Mouse (Mus musculus) heart, embryonic 11.5 days (tissue): ENCODE measurements at regions not wholly inside any gene's neighbourhood (a gene's known extent, or its start where the extent isn't known, plus 50 kb on each side); places are given as distances from the start of the nearest gene placed in this dataset.

Experiments
- ATAC-seq: fragments of 200-750 bp; cut with Nextera tagmentation; replicated peaks from 2 replicates; pipeline ENCODE4 v1.8.0; 2017; ENCODE audit warnings: moderate library complexity; ENCODE audit not compliant: insufficient number of reproducible peaks, low FRiP score, low TSS enrichment
- H3K27ac ChIP-seq: fragments of 300-500 bp; sonication (generic); 2 replicates; pipeline ENCODE4 v1.5.1; 2014; ENCODE audit warnings: mild to moderate bottlenecking, low read depth, low read length
- H3K27me3 ChIP-seq: fragments of 300-500 bp; sonication (generic); 2 replicates; pipeline ENCODE4 v1.6.1; 2014; ENCODE audit warnings: mild to moderate bottlenecking, low read length, mixed read lengths; ENCODE audit not compliant: control insufficient read depth, insufficient read depth
- H3K36me3 ChIP-seq: fragments of 300-500 bp; sonication (generic); 2 replicates; pipeline ENCODE4 v1.6.1; 2014; ENCODE audit warnings: mild to moderate bottlenecking, low read length, moderate library complexity, mixed read lengths; ENCODE audit not compliant: control insufficient read depth, insufficient read depth
- H3K4me1 ChIP-seq: fragments of 300-500 bp; sonication (generic); 2 replicates; pipeline ENCODE4 v1.6.1; 2014; ENCODE audit warnings: low read length; ENCODE audit not compliant: control insufficient read depth, insufficient read depth
- H3K4me2 ChIP-seq: fragments of 300-500 bp; sonication (generic); 2 replicates; pipeline ENCODE4 v1.6.1; 2014; ENCODE audit warnings: mild to moderate bottlenecking, moderate library complexity
- H3K4me3 ChIP-seq: fragments of 300-500 bp; sonication (generic); 2 replicates; pipeline ENCODE4 v1.5.1; 2014; ENCODE audit warnings: low read depth, low read length
- H3K9ac ChIP-seq: fragments of 300-500 bp; sonication (generic); 2 replicates; pipeline ENCODE4 v1.6.1; 2014; ENCODE audit warnings: mild to moderate bottlenecking, low read depth, low read length, moderate library complexity
- H3K9me3 ChIP-seq: fragments of 300-500 bp; sonication (generic); replicated peaks from 2 replicates; pipeline ENCODE4 v1.6.1; 2016; ENCODE audit warnings: low read length; ENCODE audit not compliant: control insufficient read depth
- WGBS: fragments of 180-500 bp; shearing (Covaris S2); extraction: QIAGEN DNeasy Blood & Tissue Kit; methylation state at CpG from one replicate; pipeline ENCODE4 v1.1.7; 2014; ENCODE audit not compliant: insufficient replicate concordance; 5-methylcytosine and 5-hydroxymethylcytosine counted together

DNA sequence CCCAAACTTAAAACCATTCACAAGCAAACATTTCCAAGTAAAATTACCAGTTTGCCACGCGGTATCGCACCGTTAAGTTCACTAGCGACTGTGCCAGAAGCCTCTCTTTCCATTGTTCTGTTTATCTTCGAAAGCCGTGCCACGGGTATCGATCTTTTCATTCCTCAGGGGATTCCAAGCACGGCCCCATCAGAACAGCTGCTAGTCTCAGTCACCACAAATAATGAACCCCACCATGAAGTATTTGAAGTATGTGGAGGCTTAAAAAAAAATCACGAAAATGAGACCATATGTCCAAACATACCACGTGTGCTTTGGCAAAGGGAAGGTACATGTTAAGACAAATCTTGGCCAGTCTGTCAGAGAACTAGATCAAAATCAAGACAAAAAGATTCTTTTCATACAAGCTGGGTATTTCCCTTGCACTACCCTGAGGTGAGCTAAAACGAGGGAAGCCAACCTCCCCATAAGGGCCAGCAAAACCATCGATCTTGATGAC, 213.3 kb downstream of the Npr3 start:
- no peaks in the 10 kb centered on the region for H3K9me3 ChIP-seq
- no peak overlapping the region for H3K27ac ChIP-seq
- H3K27me3 ChIP-seq: no peaks in the 10 kb centered on the region
- no peak overlapping the region for H3K4me2 ChIP-seq
- ATAC-seq: no peak
- whole genome bisulfite sequencing: 73% methylated on average over 14 of the region's 14 CpGs
- no peak overlapping the region for H3K9ac ChIP-seq
- no peaks in the 10 kb centered on the region for H3K4me1 ChIP-seq
- no peaks in the 10 kb centered on the region for H3K36me3 ChIP-seq
- no peak overlapping the region for H3K4me3 ChIP-seq

DNA sequence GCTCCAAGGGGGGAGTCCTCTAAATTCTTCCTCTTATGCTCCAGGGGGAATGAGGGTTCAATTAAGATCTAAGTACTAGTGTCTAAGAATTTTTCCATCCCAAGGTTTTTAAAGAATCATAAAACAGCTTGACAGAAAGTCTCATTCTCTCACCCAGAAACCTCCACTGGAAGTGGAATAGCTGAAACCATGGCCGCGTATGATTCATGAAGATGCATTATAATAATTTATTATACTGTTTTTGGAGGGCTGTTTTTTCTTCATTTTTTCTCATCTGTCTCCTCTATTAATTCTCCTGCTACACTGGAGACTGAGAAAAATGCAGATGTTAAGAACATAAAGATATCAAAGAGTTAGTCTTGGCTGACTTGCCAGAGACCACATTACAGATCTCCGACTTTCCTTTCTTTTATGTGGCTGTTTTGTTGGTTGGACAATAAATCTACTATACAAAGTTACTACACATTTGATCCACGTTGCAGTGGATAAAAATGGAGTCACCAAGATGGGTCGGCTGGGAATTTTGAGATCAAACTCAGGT, 242.2 kb downstream of the Npr3 start:
- Histone ChIP-seq H3K27ac (no peak overlapping the region), H3K9ac (no peak overlapping the region), H3K4me3 (no peak overlapping the region), H3K36me3 (no peaks in the 10 kb centered on the region), H3K4me2 (no peak overlapping the region), H3K4me1 (no peaks in the 10 kb centered on the region), H3K27me3 (no peaks in the 10 kb centered on the region), H3K9me3 (no peaks in the 10 kb centered on the region)
- 79% methylated on average over 5 of the region's 5 CpGs for WGBS
- no peak for ATAC-seq

DNA sequence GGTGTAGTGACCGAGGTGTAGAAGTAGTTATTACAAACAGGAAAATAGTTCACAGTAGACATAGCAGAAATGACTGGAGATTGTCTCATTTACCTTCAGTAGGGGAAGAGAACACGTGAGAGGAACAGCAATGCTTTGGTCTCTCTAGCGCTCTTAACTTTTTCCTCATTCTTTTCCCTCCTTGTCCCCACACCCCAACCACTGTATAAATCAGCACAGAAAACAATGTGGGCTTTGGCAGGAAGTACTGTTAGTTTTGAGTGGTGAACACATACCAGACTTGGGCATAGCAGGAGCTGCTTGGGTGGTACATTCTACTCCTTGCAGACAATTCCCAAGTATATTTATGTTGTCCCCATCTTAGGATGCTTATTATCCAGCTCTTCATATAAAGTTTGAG, 251.9 kb downstream of the Npr3 start:
- ATAC-seq: no peak
- no peak overlapping the region for H3K9ac ChIP-seq
- H3K4me1 ChIP-seq: no peaks in the 10 kb centered on the region
- no peak overlapping the region for H3K27ac ChIP-seq
- 82% methylated on average over 3 of the region's 3 CpGs for WGBS
- no peaks in the 10 kb centered on the region for H3K36me3 ChIP-seq
- H3K4me2 ChIP-seq: no peak overlapping the region
- H3K27me3 ChIP-seq: no peaks in the 10 kb centered on the region
- no peaks in the 10 kb centered on the region for H3K9me3 ChIP-seq
- no peak overlapping the region for H3K4me3 ChIP-seq

DNA sequence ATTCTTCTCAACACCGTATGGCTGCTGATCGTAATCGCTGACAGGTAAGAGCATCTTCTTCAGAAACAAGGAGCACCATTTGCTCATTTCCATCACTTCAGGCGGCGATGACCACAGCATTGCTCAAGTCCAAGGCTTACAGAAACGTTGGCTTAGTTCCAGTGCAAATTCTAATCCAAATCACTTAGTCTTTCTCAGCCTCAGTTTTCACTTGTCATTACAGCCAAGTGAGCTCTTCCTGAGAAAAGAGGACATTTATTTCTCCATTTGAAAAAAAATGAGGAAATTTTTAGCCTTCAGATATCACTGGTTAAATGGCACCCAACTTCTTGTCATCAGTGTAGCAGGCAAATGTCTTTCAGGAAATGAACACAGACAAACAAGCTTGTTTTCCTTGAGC, 246.8 kb upstream of the Tars start:
- Histone ChIP-seq H3K27me3 (no peaks in the 10 kb centered on the region), H3K27ac (no peak overlapping the region), H3K4me3 (no peak overlapping the region), H3K9me3 (no peaks in the 10 kb centered on the region), H3K36me3 (no peaks in the 10 kb centered on the region), H3K4me2 (no peak overlapping the region), H3K4me1 (no peaks in the 10 kb centered on the region), H3K9ac (no peak overlapping the region)
- ATAC-seq: no peak
- WGBS: 85% methylated on average over 6 of the region's 6 CpGs

DNA sequence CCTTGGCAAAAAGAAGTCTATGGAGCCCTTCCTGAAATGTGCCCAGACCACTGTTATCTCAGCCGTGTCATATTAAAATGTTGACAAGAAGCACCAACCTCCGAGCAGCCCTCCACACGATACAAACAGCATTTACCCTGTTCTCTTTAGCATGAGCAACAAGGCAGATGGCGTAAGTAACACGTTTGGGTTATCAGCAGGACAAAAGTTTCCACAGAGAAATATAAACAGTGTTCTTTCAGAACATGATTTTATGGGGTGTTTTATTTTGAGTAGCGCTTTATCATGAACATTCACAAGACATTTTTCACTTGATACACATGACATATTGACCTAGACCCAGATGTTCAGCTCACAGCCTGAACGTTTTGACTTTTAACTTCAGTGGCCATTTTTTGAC, 245.3 kb upstream of the Tars start:
- Histone ChIP-seq H3K27ac (no peak overlapping the region), H3K36me3 (no peaks in the 10 kb centered on the region), H3K4me1 (no peaks in the 10 kb centered on the region), H3K27me3 (no peaks in the 10 kb centered on the region), H3K9me3 (no peaks in the 10 kb centered on the region), H3K4me3 (no peak overlapping the region), H3K4me2 (no peak overlapping the region), H3K9ac (no peak overlapping the region)
- WGBS: 57% methylated on average over 7 of the region's 7 CpGs
- ATAC-seq: no peak

DNA sequence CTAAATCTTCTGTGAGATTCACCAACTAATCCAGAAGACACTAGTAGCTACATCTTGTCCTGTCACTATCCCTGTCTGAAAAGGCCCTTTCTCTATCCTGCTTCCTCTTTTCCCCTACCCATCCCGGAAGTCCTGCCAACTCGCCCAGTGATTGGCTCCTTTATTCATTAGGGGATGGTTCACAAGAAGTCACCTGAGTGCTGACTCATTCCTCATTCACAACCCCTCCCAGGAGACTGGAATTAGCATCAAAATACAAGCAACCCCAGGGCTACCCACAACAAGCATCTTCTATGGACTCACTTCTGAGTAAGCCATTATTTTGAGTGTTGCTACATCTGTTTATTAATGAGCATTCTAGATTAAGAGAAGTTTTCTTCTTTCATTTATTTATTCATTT, 231.2 kb upstream of the Tars start:
- Histone ChIP-seq H3K36me3 (no peaks in the 10 kb centered on the region), H3K27me3 (no peaks in the 10 kb centered on the region), H3K27ac (no peak overlapping the region), H3K9ac (no peak overlapping the region), H3K4me1 (no peaks in the 10 kb centered on the region), H3K9me3 (no peaks in the 10 kb centered on the region), H3K4me3 (no peak overlapping the region), H3K4me2 (no peak overlapping the region)
- 72% methylated on average over 2 of the region's 2 CpGs for WGBS
- ATAC-seq: no peak

DNA sequence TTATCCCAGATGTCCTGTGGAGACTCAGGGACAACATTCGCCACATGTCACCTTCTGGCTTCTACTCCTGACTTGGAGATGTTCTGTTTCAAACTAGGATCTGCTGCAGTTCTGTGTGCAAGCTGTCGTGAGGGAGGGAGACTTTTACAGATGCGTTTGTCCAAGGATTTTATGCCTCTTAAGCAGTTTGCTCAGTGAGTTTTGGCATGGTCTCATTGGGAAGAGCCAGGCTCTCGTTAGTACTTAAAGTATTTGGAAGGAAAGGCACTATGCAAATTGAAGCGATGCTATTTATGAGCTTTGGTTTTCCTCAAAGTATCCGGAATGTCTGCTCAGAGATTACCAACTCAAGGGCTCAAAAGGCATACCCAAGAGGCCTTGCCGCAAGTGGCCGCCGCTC, 227.0 kb upstream of the Tars start:
- H3K4me2 ChIP-seq: no peak overlapping the region
- no peaks in the 10 kb centered on the region for H3K9me3 ChIP-seq
- 63% methylated on average over 9 of the region's 9 CpGs for WGBS
- H3K4me3 ChIP-seq: no peak overlapping the region
- H3K4me1 ChIP-seq: no peaks in the 10 kb centered on the region
- no peak overlapping the region for H3K27ac ChIP-seq
- no peak overlapping the region for H3K9ac ChIP-seq
- H3K27me3 ChIP-seq: no peaks in the 10 kb centered on the region
- ATAC-seq: no peak
- no peaks in the 10 kb centered on the region for H3K36me3 ChIP-seq

DNA sequence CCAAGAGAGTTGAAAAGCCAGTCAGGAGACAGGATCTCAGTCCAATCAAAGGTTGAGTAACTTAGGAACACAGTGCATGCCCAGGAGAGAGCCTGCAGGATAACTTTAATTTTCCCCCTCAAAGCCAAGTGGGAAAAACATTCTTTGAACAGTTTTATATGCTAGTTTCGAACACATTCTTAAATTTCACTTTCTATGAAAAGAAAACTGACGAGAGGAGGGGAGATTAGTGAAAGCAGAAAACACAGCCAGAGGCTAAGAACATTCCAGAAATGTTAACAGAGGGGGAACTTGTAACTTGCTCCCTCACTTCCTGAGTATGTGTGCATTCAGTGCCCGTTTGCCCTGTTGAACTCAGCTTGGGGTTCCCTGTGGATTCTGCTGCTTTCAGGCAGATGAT, 213.0 kb upstream of the Tars start:
- H3K4me2 ChIP-seq: no peak overlapping the region
- H3K9ac ChIP-seq: no peak overlapping the region
- no peak overlapping the region for H3K27ac ChIP-seq
- no peak for ATAC-seq
- no peaks in the 10 kb centered on the region for H3K36me3 ChIP-seq
- WGBS: 40% methylated on average over 3 of the region's 3 CpGs
- no peaks in the 10 kb centered on the region for H3K9me3 ChIP-seq
- H3K27me3 ChIP-seq: no peaks in the 10 kb centered on the region
- H3K4me1 ChIP-seq: no peaks in the 10 kb centered on the region
- H3K4me3 ChIP-seq: no peak overlapping the region

DNA sequence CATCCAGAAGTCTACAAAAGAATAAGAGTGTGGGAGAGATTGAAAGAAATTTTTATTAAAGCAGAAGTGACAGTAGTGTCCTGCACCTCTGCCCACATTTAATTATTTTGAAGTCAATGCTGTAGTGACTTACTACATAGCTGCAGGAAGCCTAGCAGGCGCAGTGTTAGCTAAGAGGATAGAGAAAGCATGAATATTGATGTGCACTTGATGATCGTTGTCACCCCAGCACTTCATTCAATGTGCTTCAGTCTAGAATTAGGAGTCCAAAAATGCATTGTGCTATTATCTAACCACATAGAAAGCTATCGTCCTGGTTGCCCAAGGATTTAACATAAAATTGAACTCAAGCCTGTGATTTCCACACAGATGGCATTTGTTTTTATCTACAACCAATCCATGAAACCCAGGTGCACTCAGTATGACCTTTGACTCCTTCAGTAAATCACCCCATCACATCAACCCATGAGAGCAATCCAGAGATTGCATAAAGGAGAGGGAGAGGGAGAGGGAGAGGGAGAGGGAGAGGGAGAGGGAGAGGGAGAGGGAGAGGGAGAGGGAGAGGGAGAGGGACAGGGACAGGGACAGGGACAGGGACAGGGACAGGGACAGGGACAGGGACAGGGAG, 210.7 kb upstream of the Tars start:
- H3K36me3 ChIP-seq: no peaks in the 10 kb centered on the region
- no peak overlapping the region for H3K4me2 ChIP-seq
- no peak for ATAC-seq
- no peaks in the 10 kb centered on the region for H3K9me3 ChIP-seq
- H3K9ac ChIP-seq: no peak overlapping the region
- WGBS: 78% methylated on average over 3 of the region's 3 CpGs
- no peak overlapping the region for H3K4me3 ChIP-seq
- H3K27me3 ChIP-seq: no peaks in the 10 kb centered on the region
- no peaks in the 10 kb centered on the region for H3K4me1 ChIP-seq
- H3K27ac ChIP-seq: no peak overlapping the region
